Mouse (Mus musculus): Measurements from ENCODE around the gene Drd1.

Gene Drd1

GRCm38 (mm10) chr13:54073066-54073465 lies 17.6 kb upstream of the Drd1 start:
- DNase-seq (ENCODE audit: low read depth, low spot score), result no peak

- DNase-seq (ENCODE audit: low read depth, low spot score), result no peak
Measured at GRCm38 (mm10) chr13:54072526-54073057, 17.1 kb upstream of the Drd1 start.

- no peak for DNase-seq (ENCODE audit: low read depth, low spot score)
Measured at GRCm38 (mm10) chr13:54071606-54072331, 16.3 kb upstream of the Drd1 start, which contains the start of gene Sfxn1. Gene Sfxn1, plus strand, starts transcription at chr13:54071869.

- no peak for DNase-seq (ENCODE audit: low read depth, low spot score)
Measured at GRCm38 (mm10) chr13:54071011-54071410, 15.5 kb upstream of the Drd1 start.

GRCm38 (mm10) chr13:54067617-54068166 lies 12.2 kb upstream of the Drd1 start:
- no peak for DNase-seq (ENCODE audit: low read depth, low spot score)

GRCm38 (mm10) chr13:54066081-54066746 lies 10.7 kb upstream of the Drd1 start:
- no peak for DNase-seq (ENCODE audit: low read depth, low spot score)

- no peak for DNase-seq (ENCODE audit: low read depth, low spot score)
Measured at GRCm38 (mm10) chr13:54063292-54063691, 7.8 kb upstream of the Drd1 start.

- no peak for DNase-seq (ENCODE audit: low read depth, low spot score)
Measured at GRCm38 (mm10) chr13:54062068-54062467, 6.6 kb upstream of the Drd1 start.

- no peak for DNase-seq (ENCODE audit: low read depth, low spot score)
Measured at GRCm38 (mm10) chr13:54054962-54055361, 543 bp downstream of the Drd1 start.

- no peak for DNase-seq (ENCODE audit: low read depth, low spot score)
Measured at GRCm38 (mm10) chr13:54051641-54052040, 3.9 kb downstream of the Drd1 start.

GRCm38 (mm10) chr13:54048679-54049352 lies 6.7 kb downstream of the Drd1 start:
- DNase-seq (ENCODE audit: low read depth, low spot score), result no peak

- DNase-seq (ENCODE audit: low read depth, low spot score), result no peak
Measured at GRCm38 (mm10) chr13:54040256-54040655, 15.2 kb downstream of the Drd1 start.

GRCm38 (mm10) chr13:54037936-54038335 lies 17.6 kb downstream of the Drd1 start:
- DNase-seq (ENCODE audit: low read depth, low spot score), result no peak

GRCm38 (mm10) chr13:54035541-54035940 lies 20.0 kb downstream of the Drd1 start:
- DNase-seq (ENCODE audit: low read depth, low spot score), result no peak

GRCm38 (mm10) chr13:54033653-54034052 lies 21.9 kb downstream of the Drd1 start:
- no peak for DNase-seq (ENCODE audit: low read depth, low spot score)

- no peak for DNase-seq (ENCODE audit: low read depth, low spot score)
Measured at GRCm38 (mm10) chr13:54027079-54027478, 28.4 kb downstream of the Drd1 start.

- no peak for DNase-seq (ENCODE audit: low read depth, low spot score)
Measured at GRCm38 (mm10) chr13:54023311-54023710, 32.2 kb downstream of the Drd1 start.

- no peak for DNase-seq (ENCODE audit: low read depth, low spot score)
Measured at GRCm38 (mm10) chr13:54008716-54009115, 46.8 kb downstream of the Drd1 start.
